Mouse (Mus musculus) CH12.LX (cell line): ENCODE measurements at regions not wholly inside any gene's neighbourhood (a gene's known extent, or its start where the extent isn't known, plus 50 kb on each side); places are given as distances from the start of the nearest gene placed in this dataset.

Source experiments
- DNase-seq: peaks from one replicate; pipeline ENCODE4 v3.0.0-alpha.2; 2013; ENCODE audit errors: extremely low read depth
- H3K27ac ChIP-seq: 2 replicates; pipeline ENCODE4 v1.5.1; 2012; ENCODE audit warnings: low read depth, mild to moderate bottlenecking, control low read depth, moderate library complexity; ENCODE audit not compliant: insufficient read depth
- H3K27me3 ChIP-seq: replicated peaks from 2 replicates; pipeline ENCODE3; 2012; ENCODE audit warnings: inconsistent platforms
- H3K36me3 ChIP-seq, 2 experiments: replicated peaks in 1 of 2; 2 replicates each; pipeline versions ENCODE3 to v1.6.1; 2012; ENCODE audit warnings: inconsistent platforms in 1 of 2, low read length in 1 of 2, mild to moderate bottlenecking in 1 of 2, mixed read lengths in 1 of 2, moderate library complexity in 1 of 2; ENCODE audit not compliant: control insufficient read depth in 1 of 2, insufficient read depth in 1 of 2
- H3K4me1 ChIP-seq, 2 experiments: 2 replicates each; pipeline ENCODE4 v1.6.1; 2012; ENCODE audit warnings: inconsistent platforms in 1 of 2, moderate library complexity in 1 of 2; ENCODE audit not compliant: insufficient read depth in 2 of 2, control insufficient read depth in 1 of 2
- H3K4me2 ChIP-seq: 2 replicates; pipeline ENCODE4 v1.6.1; 2012; ENCODE audit warnings: low read depth, mild to moderate bottlenecking, control low read depth; ENCODE audit not compliant: poor library complexity, insufficient read depth, severe bottlenecking
- H3K4me3 ChIP-seq, 3 experiments: fragments of 150-350 bp in 1 of 3; sonication (generic) in 1 of 3; replicated peaks in 1 of 3; 2 replicates each; pipeline versions ENCODE3 to v1.5.1; 2011 to 2012; ENCODE audit warnings: low read depth in 2 of 3, low read length in 2 of 3, mild to moderate bottlenecking in 2 of 3, moderate library complexity in 2 of 3, control low read depth in 1 of 3, improper control_type of control experiment in 1 of 3, inconsistent platforms in 1 of 3, mixed read lengths in 1 of 3; ENCODE audit not compliant: poor library complexity in 1 of 3
- H3K79me2 ChIP-seq: replicated peaks from 2 replicates; pipeline ENCODE4 v1.6.1; 2012; ENCODE audit warnings: mild to moderate bottlenecking, moderate library complexity; ENCODE audit not compliant: control insufficient read depth, poor library complexity, insufficient read depth, severe bottlenecking; ENCODE audit errors: extremely low read depth
- H3K9ac ChIP-seq: 2 replicates; pipeline ENCODE4 v1.6.1; 2012; ENCODE audit warnings: low read depth, mild to moderate bottlenecking, control low read depth, moderate library complexity; ENCODE audit not compliant: insufficient read depth
- H3K9me3 ChIP-seq: replicated peaks from 2 replicates; pipeline ENCODE3; 2012; ENCODE audit warnings: low read length, inconsistent platforms, mixed read lengths
- BHLHE40 ChIP-seq: IDR thresholded peaks from 2 replicates; pipeline ENCODE4 v1.6.1; 2011; ENCODE audit warnings: mild to moderate bottlenecking, low read depth, low read length, improper control_type of control experiment
- CTCF ChIP-seq, 2 experiments: IDR thresholded peaks in 1 of 2; conservative IDR thresholded peaks in 1 of 2; 2 replicates each; pipeline ENCODE4 v1.5.1; 2011 to 2012; ENCODE audit warnings: low read depth in 2 of 2, low read length in 2 of 2, improper control_type of control experiment in 1 of 2, inconsistent platforms in 1 of 2, mild to moderate bottlenecking in 1 of 2, moderate library complexity in 1 of 2
- E2F4 ChIP-seq: IDR thresholded peaks from 2 replicates; pipeline ENCODE4 v1.6.1; 2011; ENCODE audit warnings: low read depth, low read length, improper control_type of control experiment; ENCODE audit not compliant: insufficient replicate concordance
- EP300 ChIP-seq: IDR thresholded peaks from 2 replicates; pipeline ENCODE4 v1.6.1; 2011; ENCODE audit warnings: low read length, improper control_type of control experiment
- ETS1 ChIP-seq: conservative IDR thresholded peaks from 2 replicates; pipeline ENCODE4 v1.6.1; 2012; ENCODE audit warnings: low read depth, mild to moderate bottlenecking, inconsistent platforms, low read length, improper control_type of control experiment, moderate library complexity
- JUN ChIP-seq: IDR thresholded peaks from 2 replicates; pipeline ENCODE4 v1.6.1; 2011; ENCODE audit warnings: low read depth, mild to moderate bottlenecking, low read length, improper control_type of control experiment, moderate library complexity; ENCODE audit not compliant: insufficient read depth
- JUND ChIP-seq: conservative IDR thresholded peaks from 2 replicates; pipeline ENCODE4 v1.6.1; 2011; ENCODE audit warnings: low read depth, low read length, improper control_type of control experiment
- MAX ChIP-seq: IDR thresholded peaks from 2 replicates; pipeline ENCODE4 v1.6.1; 2011; ENCODE audit warnings: low read length, improper control_type of control experiment
- MAZ ChIP-seq: IDR thresholded peaks from 2 replicates; pipeline ENCODE4 v1.6.1; 2012; ENCODE audit warnings: low read depth, mild to moderate bottlenecking, inconsistent platforms, low read length, improper control_type of control experiment, moderate library complexity
- MEF2A ChIP-seq: IDR thresholded peaks from 2 replicates; pipeline ENCODE4 v1.6.1; 2014; ENCODE audit warnings: low read depth, mild to moderate bottlenecking, inconsistent platforms, low read length, improper control_type of control experiment, borderline replicate concordance
- MXI1 ChIP-seq: IDR thresholded peaks from 2 replicates; pipeline ENCODE4 v1.6.1; 2011; ENCODE audit warnings: mild to moderate bottlenecking, low read depth, low read length, improper control_type of control experiment
- NRF1 ChIP-seq: IDR thresholded peaks from 2 replicates; pipeline ENCODE4 v1.6.1; 2014; ENCODE audit warnings: low read depth, mild to moderate bottlenecking, inconsistent platforms, low read length, improper control_type of control experiment, moderate library complexity
- PAX5 ChIP-seq: IDR thresholded peaks from 2 replicates; pipeline ENCODE4 v1.6.1; 2012; ENCODE audit warnings: low read length, inconsistent platforms, mixed read lengths
- POLR2A ChIP-seq: IDR thresholded peaks from 2 replicates; pipeline ENCODE4 v1.6.1; 2011; ENCODE audit warnings: low read depth, mild to moderate bottlenecking, improper control_type of control experiment, low read length
- POLR2AphosphoS2 ChIP-seq: IDR thresholded peaks from 2 replicates; pipeline ENCODE4 v1.6.1; 2011; ENCODE audit warnings: low read depth, low read length, improper control_type of control experiment
- SIN3A ChIP-seq: IDR thresholded peaks from 2 replicates; pipeline ENCODE4 v1.6.1; 2012; ENCODE audit warnings: low read length, improper control_type of control experiment, inconsistent platforms
- TBP ChIP-seq: conservative IDR thresholded peaks from 2 replicates; pipeline ENCODE4 v1.6.1; 2011; ENCODE audit warnings: low read depth, low read length, improper control_type of control experiment
- USF1 ChIP-seq: IDR thresholded peaks from 2 replicates; pipeline ENCODE4 v1.6.1; 2014; ENCODE audit warnings: low read depth, mild to moderate bottlenecking, inconsistent platforms, low read length, improper control_type of control experiment
- ZNF384 ChIP-seq: IDR thresholded peaks from 2 replicates; pipeline ENCODE4 v1.6.1; 2012; ENCODE audit warnings: low read depth, low read length, improper control_type of control experiment, inconsistent platforms
- dilution Hi-C: fragments of 300-500 bp; cut with MboI; formaldehyde crosslinking; loops from 2 replicates; pipeline ENCODE4 v1.14.3; 2020; ENCODE audit warnings: low sequenced_read_pairs; ENCODE audit not compliant: extremely low pct_unique_long_range_greater_than_20kb, extremely low pct_ligation_motif_present
- in situ Hi-C: fragments of 300-500 bp; cut with MboI; formaldehyde crosslinking; loops from 3 replicates; pipeline ENCODE4 v1.14.3; 2019; ENCODE audit warnings: low sequenced_read_pairs, low pct_ligation_motif_present, low pct_unique_long_range_greater_than_20kb, mixed read lengths

GRCm38 (mm10) chr1:42257801-42258593 is 437.6 kb upstream of the Pou3f3 start:
- no peaks in the 10 kb centered on the region for H3K4me1 ChIP-seq
- no peak overlapping the region for H3K4me3 ChIP-seq
- no peaks in the 10 kb centered on the region for H3K27me3 ChIP-seq
- H3K27ac ChIP-seq: no peak overlapping the region
- in situ Hi-C loops: no loop called here
- no peak for DNase-seq
- H3K4me2 ChIP-seq: no peak overlapping the region
- no peaks in the 10 kb centered on the region for H3K36me3 ChIP-seq
- dilution Hi-C loops: no loop called here
- H3K79me2 ChIP-seq: no peaks in the 10 kb centered on the region
- no peak overlapping the region for H3K9ac ChIP-seq
- peaks cover 50% of the 10 kb centered on the region for H3K9me3 ChIP-seq
- TF ChIP-seq TBP (no peak), ZNF384 (no peak), E2F4 (no peak), MAZ (no peak), MEF2A (no peak), BHLHE40 (no peak)

- Histone ChIP-seq H3K4me1 (no peaks in the 10 kb centered on the region), H3K27ac (no peak overlapping the region), H3K36me3 (no peaks in the 10 kb centered on the region), H3K79me2 (no peaks in the 10 kb centered on the region), H3K9me3 (peaks cover 53% of the 10 kb centered on the region), H3K9ac (no peak overlapping the region), H3K4me2 (no peak overlapping the region), H3K4me3 (no peak overlapping the region), H3K27me3 (no peaks in the 10 kb centered on the region)
- dilution Hi-C loops (no loop called here), in situ Hi-C loops (no loop called here)
- no peak for TF ChIP-seq TBP
- TF ChIP-seq BHLHE40: no peak
- no peak for TF ChIP-seq EP300
- TF ChIP-seq JUND: no peak
- TF ChIP-seq SIN3A: no peak
- no peak for TF ChIP-seq USF1
- no peak for TF ChIP-seq CTCF (conservative IDR thresholded peaks at IDR 0.05 in 1 of 2, IDR thresholded peaks at IDR 0.05 in 1 of 2; ENCODE audit: low read depth in 2 of 2, low read length in 2 of 2)
- no peak for TF ChIP-seq MXI1
- TF ChIP-seq PAX5: no peak
- TF ChIP-seq MAX: no peak
- no peak for TF ChIP-seq ETS1
- no peak for TF ChIP-seq POLR2AphosphoS2
- no peak for TF ChIP-seq POLR2A
- TF ChIP-seq JUN: no peak
- no peak for TF ChIP-seq NRF1
- DNase-seq: no peak
Measured at GRCm38 (mm10) chr1:42258594-42258910, 437.0 kb upstream of the Pou3f3 start.
